Mouse (Mus musculus): ENCODE results near the gene Hpcal1. TPM values are rescaled to one million over a fixed set of nuclear protein-coding genes. Genes with fewer than 3 reads are reported as not detected.
A peak's percentile ranks its signal among the peaks of the same experiment; 100 is the strongest.
"Not testable (repeated sequence)": the region's sequence is repeated elsewhere in the genome, so short reads cannot be mapped to it uniquely, and the experiment has no call there.

The Hpcal1 gene
- total RNA-seq, 2 experiments from 2014 or later = 80.0 to 93.6 TPM

GRCm38 (mm10) chr12:17770538-17770937 is 79.9 kb downstream of the Hpcal1 start:
- DNase-seq (ENCODE audit: low spot score in 2 of 2) = no peak

- DNase-seq (ENCODE audit: low spot score in 2 of 2) = not testable (repeated sequence)
These were observed 83.1 kb downstream of the Hpcal1 start for GRCm38 (mm10) chr12:17773721-17774120.

- DNase-seq (ENCODE audit: low spot score in 2 of 2) = not testable (repeated sequence)
These were observed 84.2 kb downstream of the Hpcal1 start for GRCm38 (mm10) chr12:17774842-17775241.

GRCm38 (mm10) chr12:17778320-17778719 is 87.7 kb downstream of the Hpcal1 start:
- DNase-seq (ENCODE audit: low spot score in 2 of 2) = peak; percentile 16 to 33

GRCm38 (mm10) chr12:17779093-17779492 is 88.4 kb downstream of the Hpcal1 start:
- no peak for DNase-seq (ENCODE audit: low spot score in 2 of 2)

- DNase-seq (ENCODE audit: low spot score in 2 of 2) = no peak
These were observed 98.8 kb downstream of the Hpcal1 start for GRCm38 (mm10) chr12:17789486-17789885.

GRCm38 (mm10) chr12:17791111-17791510 is 100.5 kb downstream of the Hpcal1 start:
- DNase-seq (ENCODE audit: low spot score in 2 of 2) = no peak

GRCm38 (mm10) chr12:17792756-17793155 is 102.1 kb downstream of the Hpcal1 start:
- DNase-seq (ENCODE audit: low spot score in 2 of 2) = no peak

GRCm38 (mm10) chr12:17795660-17796278 is 105.1 kb downstream of the Hpcal1 start:
- DNase-seq (ENCODE audit: low spot score in 2 of 2) = peak; percentile 39 to 75

GRCm38 (mm10) chr12:17798261-17798660 is 107.6 kb downstream of the Hpcal1 start:
- DNase-seq (ENCODE audit: low spot score in 2 of 2) = not testable (repeated sequence)

GRCm38 (mm10) chr12:17808542-17808941 is 117.9 kb downstream of the Hpcal1 start:
- peak; percentile 70 to 83 for DNase-seq (ENCODE audit: low spot score in 2 of 2)

GRCm38 (mm10) chr12:17835279-17835678 is 144.6 kb downstream of the Hpcal1 start:
- DNase-seq (ENCODE audit: low spot score in 2 of 2) = not testable (repeated sequence)

Other genes with a start within 250 kb of the Hpcal1 start
- gene Odc1, start 146.1 kb upstream of the Hpcal1 start, total RNA-seq (2021) = 10 to 100 TPM; 65.8 to 77.7 TPM

Data from left cerebral cortex, adult 18-20 months (tissue).